Mouse (Mus musculus): ENCODE results near the gene Dtnb. TPM values are rescaled to one million over a fixed set of nuclear protein-coding genes. Genes with fewer than 3 reads are reported as not detected.

Gene Dtnb
- polyA plus RNA-seq, 1 experiment from 2014 or later, result 31.3 TPM

DNA sequence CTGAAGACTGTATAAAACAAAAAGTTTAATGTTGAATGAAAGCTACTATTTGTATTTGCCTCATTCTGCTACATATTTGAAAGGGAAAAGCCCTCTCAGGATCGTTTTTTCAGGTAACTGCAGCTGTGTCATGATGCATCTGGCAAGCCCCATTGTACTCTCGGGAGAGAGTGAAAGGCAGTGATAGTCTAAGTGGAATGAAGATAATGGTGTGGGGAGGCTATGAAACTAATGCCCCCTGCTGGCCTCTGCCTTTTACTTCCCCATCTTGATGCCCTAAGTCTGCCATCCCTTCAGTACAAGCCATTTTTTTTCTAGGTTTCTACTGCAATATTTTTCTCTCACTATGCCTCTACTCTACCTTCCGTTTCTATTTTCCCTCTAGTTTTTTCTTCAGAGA lies 69.8 kb downstream of the Dtnb start:
- Histone ChIP-seq H3K36me3 (replicated peaks) (0 out of 2 replicates have a peak, but pooled peaks cover 3% of the 10 kb centered on the region), H3K27me3 (ENCODE audit: poor library complexity, severe bottlenecking) (no peaks in the 10 kb centered on the region), H3K27ac (no peak overlapping the region), H3K4me1 (no peaks in the 10 kb centered on the region), H3K4me3 (no peak overlapping the region), H3K9me3 (no peaks in the 10 kb centered on the region)
- 59% methylated on average over 3 of the region's 3 CpGs for WGBS
- no peak for DNase-seq (ENCODE audit: extremely low spot score, low spot score)

DNA sequence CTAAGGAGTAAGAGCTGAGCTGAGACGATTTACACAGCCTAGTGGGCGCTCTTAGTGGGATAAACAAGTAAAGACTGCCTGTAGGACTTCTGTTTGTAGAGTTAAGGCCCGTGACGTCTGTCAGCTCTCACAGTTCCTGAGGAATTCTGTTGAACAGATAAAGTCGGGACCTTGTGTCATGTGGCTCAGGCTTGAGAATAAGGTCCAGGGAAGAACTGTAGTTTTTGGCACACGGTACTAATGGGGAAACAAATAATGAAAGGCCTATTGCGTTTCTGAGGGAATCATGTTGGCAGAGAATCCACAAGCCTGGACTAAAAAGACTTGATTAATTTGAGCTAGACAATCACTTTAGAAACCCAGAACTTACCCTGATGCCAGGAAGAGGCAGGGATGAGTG lies 84.6 kb downstream of the Dtnb start:
- Histone ChIP-seq H3K36me3 (replicated peaks) (peaks cover 7% of the 10 kb centered on the region), H3K4me1 (no peaks in the 10 kb centered on the region), H3K9me3 (no peaks in the 10 kb centered on the region), H3K27ac (no peak overlapping the region), H3K27me3 (ENCODE audit: poor library complexity, severe bottlenecking) (no peaks in the 10 kb centered on the region), H3K4me3 (no peak overlapping the region)
- WGBS, result 92% methylated on average over 7 of the region's 7 CpGs
- no peak for DNase-seq (ENCODE audit: extremely low spot score, low spot score)

DNA sequence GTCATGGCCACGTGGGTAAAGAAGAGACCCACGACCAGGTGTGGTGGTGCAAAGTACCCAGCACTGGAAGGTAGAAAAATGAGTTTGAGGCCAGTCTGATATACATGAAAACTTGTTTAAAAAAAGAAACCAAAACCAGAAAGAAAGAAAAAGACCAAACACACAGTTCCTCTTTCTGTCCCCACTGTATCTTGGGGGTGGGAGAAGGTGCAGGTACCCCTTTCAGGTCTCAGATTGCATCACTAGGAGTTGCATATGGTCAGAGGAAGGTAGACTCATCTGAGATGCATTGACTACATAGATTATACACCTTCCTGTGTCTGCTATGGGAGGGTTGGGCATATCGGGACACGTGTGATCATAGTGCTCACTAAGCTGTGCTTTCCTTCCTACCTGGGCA lies 85.1 kb downstream of the Dtnb start:
- Histone ChIP-seq H3K27ac (no peak overlapping the region), H3K4me1 (peaks cover under 1% of the 10 kb centered on the region; the same call in 1 of the 2 replicates), H3K4me3 (no peak overlapping the region), H3K9me3 (no peaks in the 10 kb centered on the region), H3K27me3 (ENCODE audit: poor library complexity, severe bottlenecking) (no peaks in the 10 kb centered on the region), H3K36me3 (replicated peaks) (peaks cover 7% of the 10 kb centered on the region)
- WGBS, result 96% methylated on average over 4 of the region's 4 CpGs
- no peak for DNase-seq (ENCODE audit: extremely low spot score, low spot score)

DNA sequence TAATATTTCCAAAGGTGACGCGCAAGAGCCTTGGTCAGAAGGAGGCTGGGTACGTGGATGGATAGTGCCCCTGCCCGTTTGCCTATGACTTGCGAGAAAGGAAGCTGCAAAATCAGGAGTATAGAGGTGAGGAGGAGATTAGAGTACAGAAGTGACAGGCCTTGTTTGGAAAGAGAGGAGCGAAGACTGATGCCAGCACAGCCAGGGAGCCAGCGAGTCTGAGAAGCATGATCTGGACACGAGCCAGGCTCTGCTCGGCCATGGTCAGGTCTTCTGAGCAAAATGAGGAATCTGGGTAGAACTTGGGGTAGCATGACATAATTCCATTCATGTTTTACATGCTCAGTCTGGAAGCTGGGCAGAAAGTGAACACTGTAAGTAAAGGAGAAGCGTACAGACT lies 85.6 kb downstream of the Dtnb start:
- no peak for DNase-seq (ENCODE audit: extremely low spot score, low spot score)
- Histone ChIP-seq H3K36me3 (replicated peaks) (peaks cover 7% of the 10 kb centered on the region), H3K4me1 (peaks cover 6% of the 10 kb centered on the region), H3K27ac (no peak overlapping the region), H3K27me3 (ENCODE audit: poor library complexity, severe bottlenecking) (no peaks in the 10 kb centered on the region), H3K4me3 (no peak overlapping the region), H3K9me3 (no peaks in the 10 kb centered on the region)
- 94% methylated on average over 10 of the region's 10 CpGs for WGBS

DNA sequence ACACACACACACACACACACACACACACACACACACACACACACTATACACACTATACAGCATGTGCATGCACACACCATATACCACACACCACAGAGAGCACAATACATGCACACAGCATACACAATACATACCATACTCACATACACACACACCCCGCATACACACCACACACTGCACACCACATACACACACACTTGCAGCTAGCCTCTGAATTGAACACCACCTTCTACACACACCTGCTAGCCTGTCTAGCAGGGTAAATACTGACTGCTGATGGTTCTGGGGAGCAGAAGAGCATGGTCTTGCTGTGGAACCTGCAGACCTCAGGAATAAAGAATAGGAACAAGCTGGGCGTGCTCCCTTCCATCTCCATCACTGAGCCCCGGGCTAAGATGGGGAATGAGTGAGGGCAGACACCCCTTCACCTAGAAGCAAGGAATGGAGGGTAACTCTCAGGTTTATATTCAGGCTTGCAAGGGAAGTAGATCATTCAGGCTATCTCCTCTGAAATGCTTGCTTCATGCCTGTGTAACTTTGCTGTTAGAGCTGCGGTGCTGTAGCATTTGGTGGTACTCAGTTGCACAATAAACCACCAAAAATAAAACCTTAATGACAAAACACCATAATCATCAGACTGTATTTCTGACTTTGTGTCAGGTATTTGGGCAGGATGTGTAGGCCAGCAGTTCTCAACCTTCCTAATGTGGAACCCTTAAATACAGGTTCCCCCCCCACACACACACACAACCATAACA lies 87.6 kb downstream of the Dtnb start:
- H3K36me3 ChIP-seq (replicated peaks), result peaks cover 9% of the 10 kb centered on the region
- DNase-seq (ENCODE audit: extremely low spot score, low spot score), result no peak
- H3K27me3 ChIP-seq (ENCODE audit: poor library complexity, severe bottlenecking), result no peaks in the 10 kb centered on the region
- no peak overlapping the region for H3K4me3 ChIP-seq
- H3K9me3 ChIP-seq, result no peaks in the 10 kb centered on the region
- H3K27ac ChIP-seq, result no peak overlapping the region
- 88% methylated on average over 4 of the region's 4 CpGs for WGBS
- peaks cover 8% of the 10 kb centered on the region for H3K4me1 ChIP-seq

DNA sequence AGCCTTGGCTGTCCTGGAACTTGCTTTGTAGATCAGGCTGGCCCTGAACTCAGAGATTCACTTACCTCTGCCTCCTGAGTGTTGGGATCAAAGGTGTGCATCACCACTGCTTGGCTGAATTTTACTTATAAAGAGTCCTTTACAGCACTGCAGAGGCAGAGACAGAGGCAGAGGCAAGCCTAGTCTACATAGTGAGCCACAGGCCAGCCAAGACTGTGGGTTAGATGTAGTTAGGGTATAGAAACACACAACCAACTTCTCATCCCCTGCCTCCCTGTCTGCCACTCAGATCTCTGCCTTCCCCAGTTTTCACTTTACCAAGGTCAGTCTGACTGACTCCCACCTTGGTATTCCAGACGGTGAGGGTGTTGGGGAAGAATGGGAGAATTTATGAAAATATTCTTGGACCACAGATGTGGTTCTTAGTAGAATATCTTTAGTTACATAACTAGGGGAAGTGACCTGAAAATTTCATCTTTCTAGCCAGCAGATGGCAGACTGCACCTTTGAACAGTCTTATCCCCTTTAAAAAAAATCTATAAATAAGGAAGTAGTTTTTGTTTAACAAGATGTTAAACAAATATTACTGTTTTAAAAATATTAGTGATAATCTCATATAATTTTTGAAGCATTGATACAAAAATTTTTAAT lies 88.9 kb downstream of the Dtnb start:
- H3K27me3 ChIP-seq (ENCODE audit: poor library complexity, severe bottlenecking), result no peaks in the 10 kb centered on the region
- peaks cover 9% of the 10 kb centered on the region for H3K36me3 ChIP-seq (replicated peaks)
- peaks cover 8% of the 10 kb centered on the region for H3K4me1 ChIP-seq
- 90% methylated on average over 1 of the region's 1 CpGs for WGBS
- no peak overlapping the region for H3K4me3 ChIP-seq
- H3K27ac ChIP-seq, result no peak overlapping the region
- no peaks in the 10 kb centered on the region for H3K9me3 ChIP-seq
- DNase-seq (ENCODE audit: extremely low spot score, low spot score), result no peak

DNA sequence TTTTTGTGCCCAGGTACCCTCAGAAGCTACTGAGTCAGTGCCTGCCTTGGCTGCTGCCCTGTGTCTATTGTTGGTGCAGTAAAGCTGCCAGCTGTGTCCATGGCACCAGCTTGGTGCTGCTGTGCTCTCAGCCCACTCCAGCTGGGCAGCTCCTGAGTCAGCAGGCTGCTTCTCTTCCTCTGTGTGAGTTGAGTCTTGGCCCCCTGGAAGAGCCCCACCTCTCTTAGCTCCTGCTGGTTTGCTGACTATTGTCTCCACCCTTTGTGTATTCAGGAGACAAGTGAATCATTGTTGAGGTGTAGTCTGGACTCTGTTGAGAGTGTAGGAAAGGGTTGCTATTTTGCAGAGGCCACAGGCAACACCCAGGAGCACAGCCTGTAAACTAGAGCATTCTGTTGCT lies 90.5 kb downstream of the Dtnb start:
- H3K27ac ChIP-seq, result no peak overlapping the region
- no peaks in the 10 kb centered on the region for H3K27me3 ChIP-seq (ENCODE audit: poor library complexity, severe bottlenecking)
- no peak for DNase-seq (ENCODE audit: extremely low spot score, low spot score)
- no peaks in the 10 kb centered on the region for H3K9me3 ChIP-seq
- H3K4me3 ChIP-seq, result no peak overlapping the region
- peaks cover 8% of the 10 kb centered on the region for H3K36me3 ChIP-seq (replicated peaks)
- peaks cover 8% of the 10 kb centered on the region for H3K4me1 ChIP-seq

DNA sequence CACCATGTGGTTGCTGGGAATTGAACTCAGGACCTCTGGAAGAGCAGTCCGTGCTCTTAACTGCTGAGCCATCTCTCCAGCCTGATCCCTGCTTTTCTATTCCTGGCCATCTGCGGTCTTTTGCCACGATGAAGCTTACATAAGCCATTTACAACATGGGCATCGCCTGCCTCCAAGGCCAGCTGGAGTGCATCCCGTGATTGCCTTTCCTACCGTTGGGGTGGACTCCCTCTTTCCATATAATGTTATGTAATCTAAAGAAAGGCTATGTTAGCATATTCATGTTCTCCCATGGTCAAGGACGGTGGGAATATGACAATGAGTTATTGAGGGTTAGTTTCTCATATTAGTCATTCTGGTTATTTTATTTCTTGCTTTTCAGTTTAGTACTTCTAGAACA lies 91.2 kb downstream of the Dtnb start:
- no peak for DNase-seq (ENCODE audit: extremely low spot score, low spot score)
- no peak overlapping the region for H3K4me3 ChIP-seq
- 95% methylated on average over 7 of the region's 7 CpGs for WGBS
- peaks cover 8% of the 10 kb centered on the region for H3K4me1 ChIP-seq
- H3K9me3 ChIP-seq, result no peaks in the 10 kb centered on the region
- H3K27ac ChIP-seq, result no peak overlapping the region
- peaks cover 3% of the 10 kb centered on the region for H3K36me3 ChIP-seq (replicated peaks)
- H3K27me3 ChIP-seq (ENCODE audit: poor library complexity, severe bottlenecking), result no peaks in the 10 kb centered on the region

DNA sequence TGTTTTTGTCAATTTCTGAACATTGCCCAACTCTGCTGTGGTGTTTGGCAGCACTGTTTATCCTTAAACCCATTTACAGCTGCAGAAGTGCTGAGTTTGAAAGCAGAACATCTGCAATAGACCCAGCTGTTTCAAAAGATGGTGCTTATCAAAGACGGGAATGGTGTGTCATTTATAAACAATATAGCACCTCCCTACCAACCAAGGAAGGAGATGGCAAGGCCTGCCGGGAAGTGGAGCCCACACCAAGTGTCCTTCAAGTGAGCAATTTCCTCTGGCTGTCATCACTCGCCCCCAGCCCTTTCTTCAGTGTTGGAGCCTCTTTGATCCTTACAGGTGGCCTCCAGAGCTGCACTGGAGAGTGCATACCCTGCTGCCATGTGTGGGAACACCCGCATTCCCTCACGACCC lies 97.8 kb downstream of the Dtnb start:
- Histone ChIP-seq H3K27ac (no peak overlapping the region), H3K4me3 (no peak overlapping the region), H3K27me3 (ENCODE audit: poor library complexity, severe bottlenecking) (no peaks in the 10 kb centered on the region), H3K4me1 (0 out of 2 replicates have a peak, but pooled peaks cover 5% of the 10 kb centered on the region), H3K9me3 (no peaks in the 10 kb centered on the region), H3K36me3 (replicated peaks) (peaks cover 11% of the 10 kb centered on the region; the same call in 1 of the 2 replicates)
- DNase-seq (ENCODE audit: extremely low spot score, low spot score), result no peak
- 67% methylated on average over 5 of the region's 5 CpGs for WGBS

DNA sequence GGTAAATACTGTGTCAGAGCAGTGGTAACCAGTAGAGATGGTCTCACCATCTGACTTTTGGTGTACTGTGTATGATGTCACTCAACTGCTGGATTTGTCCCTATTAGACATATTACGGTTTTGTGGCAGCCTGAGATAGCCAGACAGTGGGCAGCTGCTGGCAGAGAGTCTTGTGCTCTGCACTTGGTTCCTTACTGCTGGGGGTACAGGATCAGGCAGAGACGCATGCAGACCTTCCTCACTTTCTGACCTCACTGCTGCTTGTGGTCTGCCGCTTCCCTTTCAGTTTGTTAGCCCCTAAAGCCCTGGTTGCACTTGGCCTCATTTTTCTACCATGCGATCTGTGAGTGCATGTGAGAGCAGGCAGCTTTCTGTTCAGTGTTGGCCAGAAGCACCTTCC lies 98.9 kb downstream of the Dtnb start:
- Histone ChIP-seq H3K27ac (no peak overlapping the region), H3K4me3 (no peak overlapping the region), H3K36me3 (replicated peaks) (peaks cover 11% of the 10 kb centered on the region; the same call in 1 of the 2 replicates), H3K9me3 (no peaks in the 10 kb centered on the region), H3K4me1 (0 out of 2 replicates have a peak, but pooled peaks cover 5% of the 10 kb centered on the region), H3K27me3 (ENCODE audit: poor library complexity, severe bottlenecking) (no peaks in the 10 kb centered on the region)
- DNase-seq (ENCODE audit: extremely low spot score, low spot score), result no peak
- 81% methylated on average over 4 of the region's 4 CpGs for WGBS

DNA sequence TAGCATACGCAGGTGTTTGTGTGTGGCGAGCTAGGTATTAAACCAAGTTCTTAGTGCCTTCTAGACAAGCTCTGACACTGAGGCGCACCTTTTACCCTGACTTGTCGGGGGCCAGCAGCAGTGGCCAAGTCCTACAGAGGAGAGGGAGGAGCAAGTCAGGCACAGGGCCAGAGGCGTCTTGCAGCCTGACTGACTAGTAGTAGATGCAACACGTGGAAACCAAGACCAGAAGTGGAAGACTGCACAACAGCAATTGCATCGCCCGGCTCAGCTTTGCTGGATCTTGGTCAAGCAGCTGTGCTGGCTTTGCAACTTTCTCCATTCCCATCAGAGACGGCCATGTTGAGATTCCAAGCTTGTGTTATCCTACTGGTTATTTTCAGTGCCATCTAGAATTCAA lies 100.6 kb downstream of the Dtnb start:
- WGBS, result 92% methylated on average over 9 of the region's 9 CpGs
- no peak overlapping the region for H3K4me3 ChIP-seq
- DNase-seq (ENCODE audit: extremely low spot score, low spot score), result no peak

DNA sequence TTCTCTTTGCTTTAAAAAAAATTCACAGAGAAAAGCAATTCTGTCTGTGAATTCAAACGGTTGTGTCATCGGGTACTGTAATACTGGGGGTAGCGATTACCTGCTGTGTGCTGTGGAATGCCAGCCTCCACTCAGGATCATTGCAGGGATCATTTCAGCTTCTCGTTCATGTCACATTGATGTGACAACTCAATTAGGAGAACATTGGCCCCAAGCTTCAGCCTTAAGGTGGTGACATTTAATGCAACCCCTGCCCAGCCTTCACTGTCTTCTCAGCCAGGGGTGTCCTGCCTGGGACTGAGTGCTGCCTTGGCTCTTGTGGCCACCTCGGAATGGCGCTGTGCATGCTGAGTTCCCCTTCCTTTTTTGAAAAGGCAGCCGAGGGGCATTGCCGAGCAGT lies 101.7 kb downstream of the Dtnb start:
- Histone ChIP-seq H3K27ac (no peak overlapping the region), H3K9me3 (no peaks in the 10 kb centered on the region), H3K36me3 (replicated peaks) (peaks cover 11% of the 10 kb centered on the region; the same call in 1 of the 2 replicates), H3K27me3 (ENCODE audit: poor library complexity, severe bottlenecking) (no peaks in the 10 kb centered on the region), H3K4me3 (no peak overlapping the region), H3K4me1 (0 out of 2 replicates have a peak, but pooled peaks cover 5% of the 10 kb centered on the region)
- DNase-seq (ENCODE audit: extremely low spot score, low spot score), result no peak
- 84% methylated on average over 8 of the region's 8 CpGs for WGBS

More for the DNA sequence above, 100.6 kb downstream of the Dtnb start:
- H3K9me3 ChIP-seq, result no peaks in the 10 kb centered on the region
- no peak overlapping the region for H3K27ac ChIP-seq
- no peaks in the 10 kb centered on the region for H3K27me3 ChIP-seq (ENCODE audit: poor library complexity, severe bottlenecking)
- 0 out of 2 replicates have a peak, but pooled peaks cover 5% of the 10 kb centered on the region for H3K4me1 ChIP-seq
- H3K36me3 ChIP-seq (replicated peaks), result peaks cover 11% of the 10 kb centered on the region; the same call in 1 of the 2 replicates

DNA sequence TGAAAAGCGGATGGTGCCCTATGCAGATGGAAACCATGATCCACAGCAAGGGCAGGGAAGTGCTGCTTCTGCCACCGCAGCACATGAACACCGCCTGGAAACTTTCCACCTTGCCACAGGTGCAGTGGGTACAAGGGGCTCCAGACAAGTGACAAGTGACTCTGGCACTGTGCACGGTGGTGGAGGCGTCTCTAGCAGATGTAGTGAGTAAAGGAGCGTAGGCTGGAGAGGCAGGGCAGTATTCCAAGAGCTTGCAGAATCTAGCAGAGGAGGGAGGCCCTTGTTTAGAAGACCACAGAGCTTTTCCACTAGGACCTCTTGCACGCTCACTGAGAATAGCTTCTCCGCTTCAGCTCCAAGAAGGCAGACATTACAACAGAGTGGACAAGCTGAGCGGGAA lies 102.7 kb downstream of the Dtnb start:
- Histone ChIP-seq H3K4me1 (0 out of 2 replicates have a peak, but pooled peaks cover 3% of the 10 kb centered on the region), H3K36me3 (replicated peaks) (peaks cover 5% of the 10 kb centered on the region; the same call in 1 of the 2 replicates), H3K9me3 (no peaks in the 10 kb centered on the region), H3K27me3 (ENCODE audit: poor library complexity, severe bottlenecking) (no peaks in the 10 kb centered on the region), H3K4me3 (no peak overlapping the region), H3K27ac (no peak overlapping the region)
- 92% methylated on average over 9 of the region's 9 CpGs for WGBS
- no peak for DNase-seq (ENCODE audit: extremely low spot score, low spot score)

Measured in forebrain, embryonic 10.5 days (tissue).